Mouse (Mus musculus): ENCODE measurements at regions not wholly inside any gene's neighbourhood (a gene's known extent, or its start where the extent isn't known, plus 50 kb on each side); places are given as distances from the start of the nearest gene placed in this dataset.

- H3K27ac ChIP-seq: no peak overlapping the region
- WGBS: 67% methylated on average over 13 of the region's 13 CpGs
- no peak for DNase-seq (ENCODE audit: low spot score)
Observed at GRCm38 (mm10) chr1:91611281-91611680, 70.9 kb downstream of the Asb1 start.

DNA sequence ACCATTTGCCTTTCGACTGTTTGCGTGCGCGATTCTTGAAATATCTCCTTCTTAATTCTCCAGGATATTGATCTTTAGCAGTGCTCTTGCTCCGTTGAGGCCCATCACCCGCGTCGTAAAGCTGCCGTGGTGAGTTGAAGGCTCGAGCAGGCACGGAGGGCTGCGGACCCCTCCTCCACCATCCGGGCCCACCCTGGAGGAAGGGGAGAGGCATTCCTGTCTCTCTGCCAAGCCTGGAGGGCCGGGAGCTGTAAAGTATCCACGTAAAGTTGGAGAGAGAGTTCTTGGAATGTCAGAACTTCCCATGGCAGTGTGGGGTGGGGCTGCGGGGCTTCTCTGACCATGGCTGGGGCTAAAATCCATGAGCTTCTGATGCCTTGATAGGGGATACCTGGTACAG is 71.3 kb downstream of the Asb1 start:
- Histone ChIP-seq H3K9ac (no peak overlapping the region), H3K4me2 (replicated peaks) (no peak overlapping the region), H3K27ac (no peak overlapping the region), H3K4me1 (replicated peaks; ENCODE audit: control insufficient read depth, insufficient read depth, low read length) (no peaks in the 10 kb centered on the region), H3K9me3 (ENCODE audit: control insufficient read depth, low read length) (no peaks in the 10 kb centered on the region), H3K36me3 (replicated peaks; ENCODE audit: control insufficient read depth, insufficient read depth) (no peaks in the 10 kb centered on the region), H3K27me3 (ENCODE audit: control insufficient read depth, insufficient read depth, low read length) (no peaks in the 10 kb centered on the region), H3K4me3 (replicated peaks; ENCODE audit: low read length) (no peak overlapping the region)
- ATAC-seq (ENCODE audit: low FRiP score) (no peak), DNase-seq (ENCODE audit: low spot score) (no peak)
- 66% methylated on average over 16 of the region's 16 CpGs for WGBS

More at GRCm38 (mm10) chr1:91611281-91611680, 70.9 kb downstream of the Asb1 start:
- no peak for ATAC-seq (ENCODE audit: low FRiP score)
- no peak overlapping the region for H3K9ac ChIP-seq
- H3K36me3 ChIP-seq (replicated peaks; ENCODE audit: control insufficient read depth, insufficient read depth): no peaks in the 10 kb centered on the region
- H3K4me3 ChIP-seq (replicated peaks; ENCODE audit: low read length): no peak overlapping the region
- no peaks in the 10 kb centered on the region for H3K9me3 ChIP-seq (ENCODE audit: control insufficient read depth, low read length)
- no peaks in the 10 kb centered on the region for H3K4me1 ChIP-seq (replicated peaks; ENCODE audit: control insufficient read depth, insufficient read depth, low read length)
- H3K4me2 ChIP-seq (replicated peaks): no peak overlapping the region
- no peaks in the 10 kb centered on the region for H3K27me3 ChIP-seq (ENCODE audit: control insufficient read depth, insufficient read depth, low read length)

DNA sequence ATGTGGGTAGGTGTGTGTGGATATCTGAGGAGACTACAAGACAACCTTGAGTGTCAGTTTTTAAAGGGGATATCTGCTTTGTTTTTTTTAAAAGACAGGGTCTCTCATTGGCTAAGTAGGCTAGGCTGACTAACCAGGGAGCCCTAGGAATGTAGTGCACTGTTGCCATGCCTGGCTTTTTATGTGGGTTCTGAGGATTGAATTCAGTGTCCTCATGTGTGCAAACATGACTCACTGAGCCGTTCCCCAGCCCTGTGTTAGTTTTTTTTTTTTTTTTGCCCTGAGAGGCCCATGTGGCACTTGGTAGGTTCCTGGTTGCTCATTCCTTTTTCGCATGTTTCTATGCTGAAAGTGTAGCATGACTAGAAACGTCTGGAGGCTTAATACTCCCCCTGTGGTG is 72.6 kb downstream of the Asb1 start:
- Histone ChIP-seq H3K4me3 (replicated peaks; ENCODE audit: low read length) (no peak overlapping the region), H3K4me2 (replicated peaks) (no peak overlapping the region), H3K27me3 (ENCODE audit: control insufficient read depth, insufficient read depth, low read length) (no peaks in the 10 kb centered on the region), H3K9me3 (ENCODE audit: control insufficient read depth, low read length) (no peaks in the 10 kb centered on the region), H3K36me3 (replicated peaks; ENCODE audit: control insufficient read depth, insufficient read depth) (no peaks in the 10 kb centered on the region), H3K27ac (no peak overlapping the region), H3K4me1 (replicated peaks; ENCODE audit: control insufficient read depth, insufficient read depth, low read length) (no peaks in the 10 kb centered on the region), H3K9ac (no peak overlapping the region)
- DNase-seq (ENCODE audit: low spot score) (no peak), ATAC-seq (ENCODE audit: low FRiP score) (no peak)
- 70% methylated on average over 3 of the region's 3 CpGs for WGBS

- no peak overlapping the region for H3K4me2 ChIP-seq (replicated peaks)
- no peak overlapping the region for H3K27ac ChIP-seq
- no peak for DNase-seq (ENCODE audit: low spot score)
- no peak overlapping the region for H3K9ac ChIP-seq
- H3K4me1 ChIP-seq (replicated peaks; ENCODE audit: control insufficient read depth, insufficient read depth, low read length): no peaks in the 10 kb centered on the region
- 72% methylated on average over 5 of the region's 5 CpGs for WGBS
- ATAC-seq (ENCODE audit: low FRiP score): no peak
- no peaks in the 10 kb centered on the region for H3K27me3 ChIP-seq (ENCODE audit: control insufficient read depth, insufficient read depth, low read length)
- H3K36me3 ChIP-seq (replicated peaks; ENCODE audit: control insufficient read depth, insufficient read depth): no peaks in the 10 kb centered on the region
- no peaks in the 10 kb centered on the region for H3K9me3 ChIP-seq (ENCODE audit: control insufficient read depth, low read length)
- no peak overlapping the region for H3K4me3 ChIP-seq (replicated peaks; ENCODE audit: low read length)
Observed at GRCm38 (mm10) chr1:91615396-91615795, 75.1 kb downstream of the Asb1 start.

- DNase-seq (ENCODE audit: low spot score): no peak
- H3K27me3 ChIP-seq (ENCODE audit: control insufficient read depth, insufficient read depth, low read length): no peaks in the 10 kb centered on the region
- no peaks in the 10 kb centered on the region for H3K4me1 ChIP-seq (replicated peaks; ENCODE audit: control insufficient read depth, insufficient read depth, low read length)
- ATAC-seq (ENCODE audit: low FRiP score): no peak
- no peak overlapping the region for H3K9ac ChIP-seq
- no peaks in the 10 kb centered on the region for H3K9me3 ChIP-seq (ENCODE audit: control insufficient read depth, low read length)
- no peaks in the 10 kb centered on the region for H3K36me3 ChIP-seq (replicated peaks; ENCODE audit: control insufficient read depth, insufficient read depth)
- no peak overlapping the region for H3K4me2 ChIP-seq (replicated peaks)
- 73% methylated on average over 14 of the region's 14 CpGs for WGBS
- H3K4me3 ChIP-seq (replicated peaks; ENCODE audit: low read length): no peak overlapping the region
- H3K27ac ChIP-seq: no peak overlapping the region
Observed at GRCm38 (mm10) chr1:91618527-91619135, 78.3 kb downstream of the Asb1 start.

- Histone ChIP-seq H3K9me3 (ENCODE audit: control insufficient read depth, low read length) (no peaks in the 10 kb centered on the region), H3K4me2 (replicated peaks) (no peak overlapping the region), H3K27me3 (ENCODE audit: control insufficient read depth, insufficient read depth, low read length) (no peaks in the 10 kb centered on the region), H3K4me1 (replicated peaks; ENCODE audit: control insufficient read depth, insufficient read depth, low read length) (no peaks in the 10 kb centered on the region), H3K27ac (no peak overlapping the region), H3K4me3 (replicated peaks; ENCODE audit: low read length) (no peak overlapping the region), H3K36me3 (replicated peaks; ENCODE audit: control insufficient read depth, insufficient read depth) (no peaks in the 10 kb centered on the region), H3K9ac (no peak overlapping the region)
- ATAC-seq (ENCODE audit: low FRiP score) (no peak), DNase-seq (ENCODE audit: low spot score) (no peak)
- WGBS: 84% methylated on average over 5 of the region's 5 CpGs
Observed at GRCm38 (mm10) chr1:91621141-91621540, 80.8 kb downstream of the Asb1 start.

- Histone ChIP-seq H3K9me3 (ENCODE audit: control insufficient read depth, low read length) (no peaks in the 10 kb centered on the region), H3K27me3 (ENCODE audit: control insufficient read depth, insufficient read depth, low read length) (no peaks in the 10 kb centered on the region), H3K4me3 (replicated peaks; ENCODE audit: low read length) (no peak overlapping the region), H3K9ac (no peak overlapping the region), H3K4me2 (replicated peaks) (no peak overlapping the region), H3K4me1 (replicated peaks; ENCODE audit: control insufficient read depth, insufficient read depth, low read length) (no peaks in the 10 kb centered on the region), H3K27ac (no peak overlapping the region), H3K36me3 (replicated peaks; ENCODE audit: control insufficient read depth, insufficient read depth) (no peaks in the 10 kb centered on the region)
- DNase-seq (ENCODE audit: low spot score) (no peak), ATAC-seq (ENCODE audit: low FRiP score) (no peak)
- 95% methylated on average over 5 of the region's 5 CpGs for WGBS
Observed at GRCm38 (mm10) chr1:91622874-91623273, 82.5 kb downstream of the Asb1 start.

GRCm38 (mm10) chr1:91624028-91624427 is 83.7 kb downstream of the Asb1 start:
- DNase-seq (ENCODE audit: low spot score) (no peak), ATAC-seq (ENCODE audit: low FRiP score) (no peak)
- WGBS: 81% methylated on average over 8 of the region's 8 CpGs
- no peak overlapping the region for H3K4me3 ChIP-seq (replicated peaks; ENCODE audit: low read length)
- H3K9me3 ChIP-seq (ENCODE audit: control insufficient read depth, low read length): no peaks in the 10 kb centered on the region
- H3K9ac ChIP-seq: no peak overlapping the region
- no peaks in the 10 kb centered on the region for H3K4me1 ChIP-seq (replicated peaks; ENCODE audit: control insufficient read depth, insufficient read depth, low read length)
- no peaks in the 10 kb centered on the region for H3K27me3 ChIP-seq (ENCODE audit: control insufficient read depth, insufficient read depth, low read length)
- H3K4me2 ChIP-seq (replicated peaks): no peak overlapping the region
- H3K27ac ChIP-seq: no peak overlapping the region
- no peaks in the 10 kb centered on the region for H3K36me3 ChIP-seq (replicated peaks; ENCODE audit: control insufficient read depth, insufficient read depth)

DNA sequence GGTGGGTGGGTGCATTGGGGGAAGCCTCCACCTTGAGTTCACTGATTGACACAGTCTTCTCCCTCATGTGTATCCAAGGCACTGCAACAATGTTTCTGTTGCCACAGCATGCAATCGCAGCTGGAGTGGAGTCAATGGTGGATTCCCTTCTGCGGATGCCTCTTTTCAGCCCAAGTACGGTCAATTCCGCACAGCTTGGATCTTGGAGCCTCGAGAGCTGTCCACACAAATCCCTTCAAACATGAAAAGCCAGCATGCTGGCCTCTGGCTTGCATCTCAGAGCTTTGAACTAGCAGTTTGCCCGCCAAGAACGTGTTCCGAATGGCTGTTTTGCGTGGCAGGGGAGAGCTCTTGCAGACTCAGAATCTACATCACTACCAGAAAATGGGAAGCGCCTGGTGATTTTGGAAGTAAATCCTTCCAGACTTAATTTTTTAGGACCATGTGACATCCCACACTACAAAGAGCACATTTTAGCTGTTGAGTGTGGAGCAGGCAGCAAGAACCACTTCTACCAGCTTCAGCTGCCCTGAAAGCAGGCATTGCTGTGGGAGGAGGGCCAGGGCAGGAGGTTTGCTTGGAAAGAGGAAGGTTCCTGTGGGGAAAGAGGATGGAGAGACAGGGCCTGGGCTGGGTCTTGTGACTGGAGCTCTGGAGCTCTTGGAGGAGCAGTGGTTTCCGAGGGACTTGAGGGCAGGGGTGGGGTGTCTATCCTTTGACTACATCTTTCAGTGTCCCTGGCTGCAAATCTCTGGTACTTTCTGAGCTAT is 84.4 kb downstream of the Asb1 start:
- no peak overlapping the region for H3K4me3 ChIP-seq (replicated peaks; ENCODE audit: low read length)
- WGBS: 78% methylated on average over 11 of the region's 11 CpGs
- no peak overlapping the region for H3K9ac ChIP-seq
- DNase-seq (ENCODE audit: low spot score): no peak
- no peaks in the 10 kb centered on the region for H3K27me3 ChIP-seq (ENCODE audit: control insufficient read depth, insufficient read depth, low read length)
- H3K27ac ChIP-seq: no peak overlapping the region
- no peak overlapping the region for H3K4me2 ChIP-seq (replicated peaks)
- no peaks in the 10 kb centered on the region for H3K4me1 ChIP-seq (replicated peaks; ENCODE audit: control insufficient read depth, insufficient read depth, low read length)
- no peaks in the 10 kb centered on the region for H3K9me3 ChIP-seq (ENCODE audit: control insufficient read depth, low read length)
- ATAC-seq (ENCODE audit: low FRiP score): no peak
- no peaks in the 10 kb centered on the region for H3K36me3 ChIP-seq (replicated peaks; ENCODE audit: control insufficient read depth, insufficient read depth)

All from hindbrain, embryonic 14.5 days (tissue).